Mouse (Mus musculus): ENCODE results near the gene Klhl33. TPM values are rescaled to one million over a fixed set of nuclear protein-coding genes. Genes with fewer than 3 reads are reported as not detected.

The Klhl33 gene
- total RNA-seq, 2 experiments from 2014 or later, result 1.4 to 1.7 TPM

GRCm38 (mm10) chr14:50862641-50863040 lies 34.7 kb downstream of the Klhl33 start:
- DNase-seq (ENCODE audit: low spot score in 2 of 2), result no peak

GRCm38 (mm10) chr14:50855788-50856187 lies 41.5 kb downstream of the Klhl33 start:
- no peak for DNase-seq (ENCODE audit: low spot score in 2 of 2)

Other genes starting within 250 kb of the Klhl33 start
- not detected for gene Olfr747, start 204.3 kb downstream of the Klhl33 start, total RNA-seq (2021)
- gene Olfr748, start 190.1 kb downstream of the Klhl33 start, total RNA-seq (2021), result not detected
- not detected for gene Olfr749, start 152.4 kb downstream of the Klhl33 start, total RNA-seq (2021)
- gene Ttc5, start 112.0 kb downstream of the Klhl33 start, total RNA-seq (2021), result 10 to 100 TPM; 61.8 to 71.8 TPM
- gene Ccnb1ip1, start 89.8 kb downstream of the Klhl33 start, total RNA-seq (2021), result not detected
- gene Parp2, start 89.7 kb downstream of the Klhl33 start, total RNA-seq (2021), result 10 to 100 TPM; 48.2 to 57.3 TPM
- gene Tep1, start 26.9 kb downstream of the Klhl33 start, total RNA-seq (2021), result 10 to 100 TPM; 19.1 to 20.6 TPM
- 10 to 100 TPM; 62.9 to 66.0 TPM for gene Osgep, start 27.4 kb upstream of the Klhl33 start, total RNA-seq (2021)
- gene Apex1, start 27.5 kb upstream of the Klhl33 start, total RNA-seq (2021), result 100 to 1,000 TPM; 100 to 106 TPM
- 10 to 100 TPM; 49.5 to 57.8 TPM for gene Pip4p1, start 33.3 kb upstream of the Klhl33 start, total RNA-seq (2021)
- gene Pnp, start 33.6 kb upstream of the Klhl33 start, total RNA-seq (2021), result 10 to 100 TPM; 36.8 to 39.4 TPM
- 10 to 100 TPM; 28.1 to 33.3 TPM for gene Gm49342, start 47.0 kb upstream of the Klhl33 start, total RNA-seq (2021)
- gene Pnp2, start 58.5 kb upstream of the Klhl33 start, total RNA-seq (2021), result 1 to 10 TPM; 1.4 to 2.5 TPM
- gene Rnase10, start 110.2 kb upstream of the Klhl33 start, total RNA-seq (2021), result under 1 TPM in 1 of 2 experiments, not detected in 1; 0.25 TPM
- not detected for gene Rnase9, start 144.4 kb upstream of the Klhl33 start, total RNA-seq (2021)
- gene Rnase11, start 152.7 kb upstream of the Klhl33 start, total RNA-seq (2021), result not detected
- under 1 TPM in 1 of 2 experiments, not detected in 1; 0.64 TPM for gene Rnase12, start 160.2 kb upstream of the Klhl33 start, total RNA-seq (2021)
- gene Olfr750, start 176.9 kb upstream of the Klhl33 start, total RNA-seq (2021), result not detected
- gene Rnase4, start 193.6 kb upstream of the Klhl33 start, total RNA-seq (2021), result 10 to 100 TPM; 59.1 to 73.4 TPM
- gene Ang, start 193.6 kb upstream of the Klhl33 start, total RNA-seq (2021), result 10 to 100 TPM in 1 of 2 experiments, 1 to 10 TPM in 1; 9.9 to 10.7 TPM
- gene Eddm3b, start 216.9 kb upstream of the Klhl33 start, total RNA-seq (2021), result under 1 TPM in 1 of 2 experiments, not detected in 1; 0.28 TPM
- gene Rnase6, start 226.4 kb upstream of the Klhl33 start, total RNA-seq (2021), result 1 to 10 TPM in 1 of 2 experiments, under 1 TPM in 1; 0.84 to 1.6 TPM
- gene Rnase1, start 249.3 kb upstream of the Klhl33 start, total RNA-seq (2021), result 100 to 1,000 TPM in 1 of 2 experiments, not detected in 1; 401 TPM

Data from adrenal gland, postnatal 4 days (tissue).